In genomic region chr4:87229960-87230551, GRCm38 (mm10) we compare ENCODE assay signal across 8 mouse cellular contexts. TPM values are rescaled to one million over a fixed set of nuclear protein-coding genes. Genes with fewer than 3 reads are reported as not detected.
DNase-seq lines count a peak whose midpoint lies in the region; ATAC-seq and TF ChIP-seq lines count a peak whose summit lies in the region.

Gene Slc24a2, minus strand, starts transcription at chr4:87230477.

- DNase-seq in A20 (ENCODE audit: low read depth, low spot score) = peak; percentile 76
- peak; percentile 24 to 32 for DNase-seq in adrenal gland, adult 18-20 months (ENCODE audit: low spot score in 2 of 2)
- DNase-seq in embryonic facial prominence, embryonic 11.5 days (ENCODE audit: low spot score) = peak; percentile 80
- peak; percentile 60 to 63 for DNase-seq in layer of hippocampus, adult 2 months (ENCODE audit: low spot score in 2 of 2)
- peak; percentile 38 to 61 for DNase-seq in lung, postnatal 4 days
- peak; percentile 53 to 59 for DNase-seq in right cerebral cortex, postnatal 36 days (ENCODE audit: low spot score in 2 of 2)

- no peaks in the 10 kb centered on the region; the same call in 1 of the 2 replicates for H3K27me3 ChIP-seq in embryonic facial prominence, embryonic 11.5 days (ENCODE audit: control insufficient read depth, insufficient read depth, low read length)
- no peaks in the 10 kb centered on the region for H3K27me3 ChIP-seq in heart, embryonic 11.5 days (ENCODE audit: control insufficient read depth, insufficient read depth, low read length)

- no peaks in the 10 kb centered on the region for H3K4me1 ChIP-seq in embryonic facial prominence, embryonic 11.5 days (ENCODE audit: control insufficient read depth, insufficient read depth, low read length)
- H3K4me1 ChIP-seq in heart, embryonic 11.5 days (ENCODE audit: control insufficient read depth, insufficient read depth, low read length) = no peaks in the 10 kb centered on the region

- H3K4me3 ChIP-seq in embryonic facial prominence, embryonic 11.5 days (ENCODE audit: low read depth, low read length) = peak within 1 kb of the TSS; percentile 48
- peak within 1 kb of the TSS; percentile 62 for H3K4me3 ChIP-seq in heart, embryonic 11.5 days (ENCODE audit: low read depth, low read length)
- H3K4me3 ChIP-seq in layer of hippocampus, adult 2 months = peak within 1 kb of the TSS; percentile 82

- under 1% methylated on average over 47 of the region's 62 CpGs for WGBS in embryonic facial prominence, embryonic 11.5 days
- 1% methylated on average over 58 of the region's 62 CpGs for WGBS in heart, embryonic 11.5 days (ENCODE audit: insufficient replicate concordance)

- peak within 1 kb of the TSS; percentile 96 for H3K4me2 ChIP-seq in embryonic facial prominence, embryonic 11.5 days (ENCODE audit: low read depth, low read length)
- peak within 1 kb of the TSS; percentile 87 for H3K4me2 ChIP-seq in heart, embryonic 11.5 days

- ATAC-seq in embryonic facial prominence, embryonic 11.5 days (replicated peaks; ENCODE audit: insufficient number of reproducible peaks, low FRiP score, low TSS enrichment, low read depth) = peak; percentile 95
- ATAC-seq in heart, embryonic 11.5 days (replicated peaks; ENCODE audit: insufficient number of reproducible peaks, low FRiP score, low TSS enrichment) = peak; percentile 79
- ATAC-seq in erythroid progenitor cell, adult 5-6 weeks (replicated peaks; ENCODE audit: low FRiP score, poor library complexity, severe bottlenecking) = no peak

- H3K9ac ChIP-seq in embryonic facial prominence, embryonic 11.5 days (replicated peaks; ENCODE audit: low read length) = peak within 1 kb of the TSS; percentile 59
- peak within 1 kb of the TSS; percentile 67 for H3K9ac ChIP-seq in heart, embryonic 11.5 days (ENCODE audit: low read depth, low read length)

- no peak within 1 kb of the TSS for H3K27ac ChIP-seq in embryonic facial prominence, embryonic 11.5 days (replicated peaks; ENCODE audit: low read depth, low read length)
- H3K27ac ChIP-seq in heart, embryonic 11.5 days (ENCODE audit: low read depth, low read length) = peak within 1 kb of the TSS; percentile 54; the same call in 1 of the 2 replicates
- H3K27ac ChIP-seq in layer of hippocampus, adult 2 months = peak within 1 kb of the TSS; percentile 98

- H3K36me3 ChIP-seq in embryonic facial prominence, embryonic 11.5 days (replicated peaks; ENCODE audit: control insufficient read depth, insufficient read depth, low read depth, low read length) = no peaks in the 10 kb centered on the region
- no peaks in the 10 kb centered on the region for H3K36me3 ChIP-seq in heart, embryonic 11.5 days (ENCODE audit: control insufficient read depth, insufficient read depth, low read length)

- no peak for TF ChIP-seq CTCF in layer of hippocampus, adult 2 months (conservative IDR thresholded peaks at IDR 0.05)

- no peaks in the 10 kb centered on the region for H3K9me3 ChIP-seq in embryonic facial prominence, embryonic 11.5 days (replicated peaks; ENCODE audit: control insufficient read depth, low read length)
- no peaks in the 10 kb centered on the region for H3K9me3 ChIP-seq in heart, embryonic 11.5 days (replicated peaks; ENCODE audit: control insufficient read depth, low read length)

RNA-seq across cellular contexts. Expression of gene Slc24a2, which starts in this region (rescaled TPM):
- 10 to 100 TPM; 16.7 to 20.7 TPM for total RNA-seq in adrenal gland, adult 18-20 months (2021)
- polyA plus RNA-seq in embryonic facial prominence, embryonic 11.5 days (2014; fragmentation: Nextera tagmentation; extraction: Ambion mirVana) = 0.39 and 1.2 TPM in 2 replicates
- polyA plus RNA-seq in heart, embryonic 11.5 days (2014; fragmentation: Nextera tagmentation; extraction: Ambion mirVana) = 6.5 and 8.4 TPM in 2 replicates
- total RNA-seq in layer of hippocampus, adult 2 months (2021) = 100 to 1,000 TPM; 393 to 398 TPM
- total RNA-seq in erythroid progenitor cell, adult 5-6 weeks (2015; ENCODE audit: low replicate concordance) = not detected in 2 replicates
- not detected in 2 replicates for total RNA-seq in erythroid progenitor cell, adult 5-6 weeks (2017; ENCODE audit: low replicate concordance)

Comparison
In these comparisons a context has a peak if more than half of its experiments do, and no peak if none do; other contexts are left out.
1. RNA of gene Slc24a2 (total RNA-seq): 393 to 398 TPM in layer of hippocampus, adult 2 months; 16.7 to 20.7 TPM in adrenal gland, adult 18-20 months and not detected in erythroid progenitor cell, adult 5-6 weeks; every median in the first group is over 10 times any median in the second.
2. DNase-seq: peak in every context shown above with its lines; median percentile 80 in embryonic facial prominence, embryonic 11.5 days; 76 in A20; 62 in layer of hippocampus, adult 2 months; 56 in right cerebral cortex, postnatal 36 days; 50 in lung, postnatal 4 days; 28 in adrenal gland, adult 18-20 months.
3. Peak in every context shown above with its lines, with median percentiles within 50 percentile points of each other: H3K4me3 ChIP-seq.